Mouse (Mus musculus) lung, embryonic 16.5 days (tissue): ENCODE measurements at regions not wholly inside any gene's neighbourhood (a gene's known extent, or its start where the extent isn't known, plus 50 kb on each side); places are given as distances from the start of the nearest gene placed in this dataset.

Experiments
- ATAC-seq: fragments of 200-750 bp; cut with Nextera tagmentation; 2 replicates; pipeline ENCODE4 v1.8.0; 2017; ENCODE audit warnings: low read depth, mild to moderate bottlenecking, moderate library complexity
- H3K27ac ChIP-seq: fragments of 300-500 bp; sonication (generic); 2 replicates; pipeline ENCODE4 v1.5.1; 2014; ENCODE audit warnings: mild to moderate bottlenecking, control low read depth, low read length
- H3K27me3 ChIP-seq: fragments of 300-500 bp; sonication (generic); 2 replicates; pipeline ENCODE4 v1.6.1; 2014; ENCODE audit warnings: low read depth, low read length, mixed read lengths; ENCODE audit not compliant: control insufficient read depth, insufficient read depth
- H3K36me3 ChIP-seq: fragments of 300-500 bp; sonication (generic); 2 replicates; pipeline ENCODE4 v1.6.1; 2014; ENCODE audit warnings: low read length; ENCODE audit not compliant: control insufficient read depth, insufficient read depth
- H3K4me1 ChIP-seq: fragments of 300-500 bp; sonication (generic); replicated peaks from 2 replicates; pipeline ENCODE4 v1.6.1; 2014; ENCODE audit warnings: low read length, mixed read lengths; ENCODE audit not compliant: control insufficient read depth, insufficient read depth
- H3K4me2 ChIP-seq: fragments of 300-500 bp; sonication (generic); 2 replicates; pipeline ENCODE4 v1.6.1; 2014; ENCODE audit warnings: low read depth, low read length, control low read depth
- H3K4me3 ChIP-seq: fragments of 300-500 bp; sonication (generic); 2 replicates; pipeline ENCODE4 v1.5.1; 2014; ENCODE audit warnings: mild to moderate bottlenecking, low read length, control low read depth
- H3K9ac ChIP-seq: fragments of 300-500 bp; sonication (generic); 2 replicates; pipeline ENCODE4 v1.6.1; 2014; ENCODE audit warnings: low read length, control low read depth
- H3K9me3 ChIP-seq: fragments of 300-500 bp; sonication (generic); 2 replicates; pipeline ENCODE4 v1.6.1; 2016; ENCODE audit warnings: low read length; ENCODE audit not compliant: control insufficient read depth
- WGBS: fragments of 180-500 bp; shearing (Covaris S2); extraction: QIAGEN DNeasy Blood & Tissue Kit; methylation state at CpG from one replicate; pipeline ENCODE4 v1.1.7; 2014; 5-methylcytosine and 5-hydroxymethylcytosine counted together

- Histone ChIP-seq H3K27me3 (no peaks in the 10 kb centered on the region), H3K4me3 (no peak overlapping the region), H3K9me3 (no peaks in the 10 kb centered on the region), H3K9ac (no peak overlapping the region), H3K27ac (no peak overlapping the region), H3K36me3 (no peaks in the 10 kb centered on the region), H3K4me1 (no peaks in the 10 kb centered on the region), H3K4me2 (no peak overlapping the region)
- WGBS, result 52% methylated on average over 3 of the region's 3 CpGs
- no peak for ATAC-seq
These were observed 368.1 kb upstream of the Rag2 start for GRCm38 (mm10) chr2:101256464-101256863.

GRCm38 (mm10) chr2:101263934-101264333, 360.6 kb upstream of the Rag2 start:
- no peaks in the 10 kb centered on the region for H3K9me3 ChIP-seq
- no peak overlapping the region for H3K4me2 ChIP-seq
- ATAC-seq, result no peak
- WGBS, result 72% methylated on average over 4 of the region's 4 CpGs
- no peak overlapping the region for H3K4me3 ChIP-seq
- H3K4me1 ChIP-seq, result no peaks in the 10 kb centered on the region
- no peaks in the 10 kb centered on the region for H3K27me3 ChIP-seq
- no peak overlapping the region for H3K27ac ChIP-seq
- H3K36me3 ChIP-seq, result no peaks in the 10 kb centered on the region
- no peak overlapping the region for H3K9ac ChIP-seq

- WGBS, result 53% methylated on average over 2 of the region's 2 CpGs
- no peak for ATAC-seq
These were observed 357.7 kb upstream of the Rag2 start for GRCm38 (mm10) chr2:101266685-101267374.

GRCm38 (mm10) chr2:101274045-101274664, 350.4 kb upstream of the Rag2 start:
- Histone ChIP-seq H3K27me3 (no peaks in the 10 kb centered on the region), H3K9me3 (no peaks in the 10 kb centered on the region), H3K9ac (no peak overlapping the region), H3K27ac (no peak overlapping the region), H3K4me3 (no peak overlapping the region), H3K4me1 (no peaks in the 10 kb centered on the region), H3K4me2 (no peak overlapping the region), H3K36me3 (no peaks in the 10 kb centered on the region)
- 59% methylated on average over 3 of the region's 3 CpGs for WGBS
- ATAC-seq, result no peak

More at GRCm38 (mm10) chr2:101266685-101267374, 357.7 kb upstream of the Rag2 start:
- no peaks in the 10 kb centered on the region for H3K27me3 ChIP-seq
- no peaks in the 10 kb centered on the region for H3K9me3 ChIP-seq
- H3K4me2 ChIP-seq, result no peak overlapping the region
- no peak overlapping the region for H3K27ac ChIP-seq
- H3K4me1 ChIP-seq, result no peaks in the 10 kb centered on the region
- no peak overlapping the region for H3K4me3 ChIP-seq
- no peak overlapping the region for H3K9ac ChIP-seq
- no peaks in the 10 kb centered on the region for H3K36me3 ChIP-seq

DNA sequence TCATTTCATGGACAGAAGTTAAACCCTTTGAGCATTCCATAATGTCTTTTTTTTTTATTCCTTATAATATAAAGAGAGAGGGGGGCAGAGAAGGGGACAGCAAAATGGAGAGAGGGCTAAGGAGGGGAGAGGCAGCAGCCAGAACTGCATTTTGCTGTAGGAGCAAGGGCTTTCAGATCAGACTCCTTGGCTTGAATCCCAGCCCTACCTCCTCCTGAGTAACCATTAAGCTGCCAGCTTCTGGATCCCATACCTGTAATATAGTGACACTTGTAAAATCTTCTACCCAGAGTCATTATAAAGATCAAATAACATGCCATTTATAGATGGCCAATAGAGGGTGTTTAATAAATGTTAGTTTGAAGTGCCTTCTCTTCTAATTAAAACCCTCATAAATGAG, 339.6 kb upstream of the Rag2 start:
- no peaks in the 10 kb centered on the region for H3K9me3 ChIP-seq
- H3K4me1 ChIP-seq, result no peaks in the 10 kb centered on the region
- H3K4me3 ChIP-seq, result no peak overlapping the region
- no peak for ATAC-seq
- H3K9ac ChIP-seq, result no peak overlapping the region
- H3K27ac ChIP-seq, result no peak overlapping the region
- no peaks in the 10 kb centered on the region for H3K27me3 ChIP-seq
- H3K4me2 ChIP-seq, result no peak overlapping the region
- H3K36me3 ChIP-seq, result no peaks in the 10 kb centered on the region

- no peak for ATAC-seq
- Histone ChIP-seq H3K36me3 (no peaks in the 10 kb centered on the region), H3K9ac (no peak overlapping the region), H3K4me3 (no peak overlapping the region), H3K9me3 (no peaks in the 10 kb centered on the region), H3K27me3 (no peaks in the 10 kb centered on the region), H3K4me1 (no peaks in the 10 kb centered on the region), H3K27ac (no peak overlapping the region), H3K4me2 (no peak overlapping the region)
- WGBS, result 68% methylated on average over 1 of the region's 1 CpGs
These were observed 336.4 kb upstream of the Rag2 start for GRCm38 (mm10) chr2:101288119-101288518.

- no peaks in the 10 kb centered on the region for H3K9me3 ChIP-seq
- H3K36me3 ChIP-seq, result no peaks in the 10 kb centered on the region
- H3K4me1 ChIP-seq, result no peaks in the 10 kb centered on the region
- no peak overlapping the region for H3K4me2 ChIP-seq
- H3K9ac ChIP-seq, result no peak overlapping the region
- H3K27ac ChIP-seq, result no peak overlapping the region
- no peak for ATAC-seq
- no peaks in the 10 kb centered on the region for H3K27me3 ChIP-seq
- 34% methylated on average over 2 of the region's 2 CpGs for WGBS
- no peak overlapping the region for H3K4me3 ChIP-seq
These were observed 335.4 kb upstream of the Rag2 start for GRCm38 (mm10) chr2:101289168-101289567.

DNA sequence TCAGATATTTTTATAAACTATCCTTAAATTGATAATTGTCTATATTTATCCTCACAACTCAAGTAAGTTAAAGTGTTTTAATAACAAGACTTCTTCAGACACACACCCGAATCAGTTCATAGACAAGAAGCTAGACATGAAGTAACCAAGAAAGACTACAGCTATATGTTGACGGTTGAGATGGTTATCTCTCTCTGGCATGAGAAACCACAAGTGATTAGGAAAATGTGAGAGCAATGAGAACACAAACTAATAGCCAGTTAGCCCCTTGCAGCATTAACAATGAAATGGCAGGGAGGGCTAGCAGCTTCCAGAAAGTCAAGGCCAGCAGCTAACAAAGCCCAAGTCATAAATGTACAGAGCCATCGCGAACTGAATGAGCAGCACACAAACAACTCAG, 333.8 kb upstream of the Rag2 start:
- Histone ChIP-seq H3K9ac (no peak overlapping the region), H3K27me3 (no peaks in the 10 kb centered on the region), H3K27ac (no peak overlapping the region), H3K4me1 (no peaks in the 10 kb centered on the region), H3K9me3 (no peaks in the 10 kb centered on the region), H3K4me2 (no peak overlapping the region), H3K4me3 (no peak overlapping the region), H3K36me3 (no peaks in the 10 kb centered on the region)
- 81% methylated on average over 4 of the region's 4 CpGs for WGBS
- ATAC-seq, result no peak

GRCm38 (mm10) chr2:101295678-101296368, 328.7 kb upstream of the Rag2 start:
- Histone ChIP-seq H3K9me3 (no peaks in the 10 kb centered on the region), H3K4me3 (no peak overlapping the region), H3K4me1 (no peaks in the 10 kb centered on the region), H3K27ac (no peak overlapping the region), H3K36me3 (no peaks in the 10 kb centered on the region), H3K9ac (no peak overlapping the region), H3K4me2 (no peak overlapping the region), H3K27me3 (no peaks in the 10 kb centered on the region)
- WGBS, result 43% methylated on average over 10 of the region's 10 CpGs
- no peak for ATAC-seq
